Mouse (Mus musculus) MEL (cell line): ENCODE measurements around the gene Tmem202.

Experiments
- CTCF ChIP-seq, 3 experiments: IDR thresholded peaks in 2 of 3; conservative IDR thresholded peaks in 1 of 3; 2 replicates each; pipeline ENCODE4 v1.5.1; 2011 to 2012; ENCODE audit warnings: low read length in 3 of 3, low read depth in 2 of 3, mild to moderate bottlenecking in 2 of 3, improper control_type of control experiment in 1 of 3, inconsistent platforms in 1 of 3, mixed read lengths in 1 of 3, moderate library complexity in 1 of 3; ENCODE audit not compliant: control insufficient read depth in 1 of 3, insufficient read depth in 1 of 3, poor library complexity in 1 of 3, severe bottlenecking in 1 of 3
- EP300 ChIP-seq, 2 experiments: IDR thresholded peaks; 2 replicates each; pipeline ENCODE4 v1.6.1; 2011; ENCODE audit warnings: improper control_type of control experiment in 2 of 2, low read length in 2 of 2, low read depth in 1 of 2, mild to moderate bottlenecking in 1 of 2
- GATA1 ChIP-seq: IDR thresholded peaks from 2 replicates; pipeline ENCODE4 v1.6.1; 2011; ENCODE audit warnings: low read depth, low read length, improper control_type of control experiment
- HCFC1 ChIP-seq: IDR thresholded peaks from 2 replicates; pipeline ENCODE4 v1.6.1; 2012; ENCODE audit warnings: low read depth, mild to moderate bottlenecking, inconsistent platforms, low read length, improper control_type of control experiment, moderate library complexity
- JUND ChIP-seq: IDR thresholded peaks from 2 replicates; pipeline ENCODE4 v1.6.1; 2011; ENCODE audit warnings: low read depth, mild to moderate bottlenecking, improper control_type of control experiment, low read length
- MAX ChIP-seq: IDR thresholded peaks from 2 replicates; pipeline ENCODE4 v1.6.1; 2011; ENCODE audit warnings: low read length, improper control_type of control experiment
- MYC ChIP-seq: IDR thresholded peaks from 2 replicates; pipeline ENCODE4 v1.6.1; 2011; ENCODE audit warnings: low read depth, mild to moderate bottlenecking, low read length, improper control_type of control experiment, moderate library complexity
- TBP ChIP-seq: IDR thresholded peaks from 2 replicates; pipeline ENCODE4 v1.8.0; 2011; ENCODE audit warnings: low read depth, low read length, improper control_type of control experiment
- TCF12 ChIP-seq: IDR thresholded peaks from 2 replicates; pipeline ENCODE4 v1.6.1; 2014; ENCODE audit warnings: low read depth, mild to moderate bottlenecking, inconsistent platforms, low read length, improper control_type of control experiment, moderate library complexity
- USF1 ChIP-seq: IDR thresholded peaks from 2 replicates; pipeline ENCODE4 v1.6.1; 2014; ENCODE audit warnings: low read depth, mild to moderate bottlenecking, inconsistent platforms, low read length, improper control_type of control experiment, moderate library complexity

DNA sequence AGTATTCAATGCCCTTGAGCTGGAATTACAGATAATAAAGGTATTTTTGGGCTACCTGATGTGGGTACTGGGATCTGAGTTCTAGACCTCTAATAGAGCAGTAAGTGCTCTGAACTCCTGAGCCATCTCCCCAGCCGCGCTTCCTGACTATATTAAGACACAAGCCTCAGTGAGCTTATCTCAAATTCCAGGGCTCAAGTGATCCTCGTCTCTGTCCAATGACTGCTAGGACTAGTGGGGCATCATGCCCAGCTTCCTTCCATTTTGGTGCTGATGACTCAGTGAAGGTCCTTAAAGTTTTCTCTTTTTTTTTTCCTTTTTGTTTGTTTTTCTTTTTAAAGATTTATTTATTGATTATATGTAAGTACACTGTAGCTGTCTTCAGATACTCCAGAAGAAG is 24.6 kb downstream of the Tmem202 start:
- TF ChIP-seq CTCF (IDR thresholded peaks at IDR 0.05 in 2 of 3, conservative IDR thresholded peaks at IDR 0.05 in 1 of 3; ENCODE audit: control insufficient read depth in 1 of 3, insufficient read depth in 1 of 3, low read depth in 2 of 3, low read length in 3 of 3, poor library complexity in 1 of 3, severe bottlenecking in 1 of 3) (no peak), USF1 (no peak), JUND (no peak), MAX (no peak), HCFC1 (no peak), MYC (no peak), TCF12 (no peak), EP300 (IDR thresholded peaks at IDR 0.05; ENCODE audit: low read depth in 1 of 2, low read length in 2 of 2) (no peak), TBP (no peak), GATA1 (no peak)
